Mouse (Mus musculus): ENCODE measurements around the gene Cdc27.

The Cdc27 gene

GRCm38 (mm10) chr11:104508455-104508854 is 42.0 kb downstream of the Cdc27 start:
- in situ Hi-C loops (cut with MboI, MseI) = no loop called here

- in situ Hi-C loops (cut with MboI, MseI) = no loop called here
These were observed 62.1 kb downstream of the Cdc27 start for GRCm38 (mm10) chr11:104488292-104488691.

GRCm38 (mm10) chr11:104481971-104482370 is 68.4 kb downstream of the Cdc27 start:
- in situ Hi-C loops (cut with MboI, MseI) = no loop called here

- in situ Hi-C loops (cut with MboI, MseI) = no loop called here
These were observed 70.9 kb downstream of the Cdc27 start for GRCm38 (mm10) chr11:104479505-104479904.

- in situ Hi-C loops (cut with MboI, MseI) = no loop called here
These were observed 81.0 kb downstream of the Cdc27 start for GRCm38 (mm10) chr11:104469371-104469835.

- in situ Hi-C loops (cut with MboI, MseI) = no loop called here
These were observed 81.6 kb downstream of the Cdc27 start, which contains the start of gene Kansl1 for GRCm38 (mm10) chr11:104468751-104469268. Kansl1 (minus strand) TSS chr11:104468861.

- in situ Hi-C loops (cut with MboI, MseI) = no loop called here
These were observed 82.7 kb downstream of the Cdc27 start for GRCm38 (mm10) chr11:104467698-104468097.

GRCm38 (mm10) chr11:104461551-104461950 is 88.9 kb downstream of the Cdc27 start:
- in situ Hi-C loops (cut with MboI, MseI) = no loop called here

- in situ Hi-C loops (cut with MboI, MseI) = no loop called here
These were observed 90.7 kb downstream of the Cdc27 start for GRCm38 (mm10) chr11:104459671-104460070.

- in situ Hi-C loops (cut with MboI, MseI) = no loop called here
These were observed 91.9 kb downstream of the Cdc27 start for GRCm38 (mm10) chr11:104458507-104458906.
